Mouse (Mus musculus) hindbrain, embryonic 11.5 days (tissue): ENCODE results near the gene Ccnt2. TPM values are rescaled to one million over a fixed set of nuclear protein-coding genes. Genes with fewer than 3 reads are reported as not detected.

Experiments used
- ATAC-seq: fragments of 200-750 bp; cut with Nextera tagmentation; 2 replicates; pipeline ENCODE4 v1.8.0; 2017; ENCODE audit warnings: mild to moderate bottlenecking, moderate TSS enrichment, moderate library complexity; ENCODE audit not compliant: low FRiP score
- DNase-seq: peaks from one replicate; pipeline ENCODE4 v3.0.0-alpha.2; 2015; ENCODE audit warnings: low spot score
- H3K27ac ChIP-seq: fragments of 300-500 bp; sonication (generic); 2 replicates; pipeline ENCODE4 v1.5.1; 2014; ENCODE audit warnings: mild to moderate bottlenecking, low read depth, low read length
- H3K27me3 ChIP-seq: fragments of 300-500 bp; sonication (generic); 2 replicates; pipeline ENCODE4 v1.6.1; 2014; ENCODE audit warnings: mild to moderate bottlenecking, low read length, moderate library complexity, mixed read lengths; ENCODE audit not compliant: control insufficient read depth, insufficient read depth
- H3K36me3 ChIP-seq: fragments of 300-500 bp; sonication (generic); 2 replicates; pipeline ENCODE4 v1.6.1; 2014; ENCODE audit warnings: mild to moderate bottlenecking, low read length, moderate library complexity, mixed read lengths; ENCODE audit not compliant: control insufficient read depth, insufficient read depth
- H3K4me1 ChIP-seq: fragments of 300-500 bp; sonication (generic); replicated peaks from 2 replicates; pipeline ENCODE4 v1.6.1; 2014; ENCODE audit warnings: low read length, mixed read lengths; ENCODE audit not compliant: control insufficient read depth, insufficient read depth
- H3K4me2 ChIP-seq: fragments of 300-500 bp; sonication (generic); replicated peaks from 2 replicates; pipeline ENCODE4 v1.6.1; 2014; ENCODE audit warnings: mild to moderate bottlenecking, low read depth, low read length
- H3K4me3 ChIP-seq: fragments of 300-500 bp; sonication (generic); 2 replicates; pipeline ENCODE4 v1.5.1; 2014; ENCODE audit warnings: low read depth, low read length
- H3K9ac ChIP-seq: fragments of 300-500 bp; sonication (generic); 2 replicates; pipeline ENCODE4 v1.6.1; 2014; ENCODE audit warnings: low read depth, low read length
- H3K9me3 ChIP-seq: fragments of 300-500 bp; sonication (generic); 2 replicates; pipeline ENCODE4 v1.6.1; 2016; ENCODE audit warnings: low read length; ENCODE audit not compliant: control insufficient read depth
- WGBS: fragments of 180-500 bp; shearing (Covaris S2); extraction: QIAGEN DNeasy Blood & Tissue Kit; methylation state at CpG from one replicate; pipeline ENCODE4 v1.1.7; 2014; 5-methylcytosine and 5-hydroxymethylcytosine counted together
- polyA plus RNA-seq: library from polyadenylated mRNA; unstranded; fragments of >200 nt; fragmentation: Nextera tagmentation; extraction: Ambion mirVana; gene quantifications from 2 replicates; pipeline ENCODE4 v1.2.1, GENCODE M21; 2014

Gene Ccnt2
- polyA plus RNA-seq, 1 experiment from 2014 or later, result 123 TPM

DNA sequence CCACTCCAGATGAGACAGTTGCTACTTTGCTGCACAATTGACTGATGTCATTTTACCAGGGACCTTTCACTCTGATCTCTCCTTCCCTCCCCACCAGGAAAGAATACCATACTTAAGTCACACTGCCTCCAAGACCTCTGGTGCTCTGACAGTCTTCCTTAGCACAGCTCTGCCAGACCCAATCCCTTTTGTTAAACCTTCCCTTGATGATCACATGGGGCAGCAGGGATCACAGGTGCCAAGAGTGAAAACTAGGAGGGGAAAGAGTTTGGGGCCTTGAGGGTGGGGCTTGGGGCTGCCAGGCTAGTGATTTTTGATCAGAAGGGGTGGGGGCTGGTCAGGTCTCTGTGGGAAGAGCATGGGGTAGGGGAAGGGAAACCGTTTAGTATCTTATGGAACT, 22.8 kb downstream of the Ccnt2 start:
- no peak overlapping the region for H3K4me3 ChIP-seq
- 75% methylated on average over 1 of the region's 1 CpGs for WGBS
- H3K27ac ChIP-seq, result no peak overlapping the region
- no peak overlapping the region for H3K9ac ChIP-seq
- H3K9me3 ChIP-seq, result no peaks in the 10 kb centered on the region
- no peak overlapping the region for H3K4me2 ChIP-seq
- DNase-seq (no peak), ATAC-seq (no peak)
- H3K4me1 ChIP-seq, result no peaks in the 10 kb centered on the region
- no peaks in the 10 kb centered on the region for H3K36me3 ChIP-seq
- no peaks in the 10 kb centered on the region for H3K27me3 ChIP-seq

- no peak for DNase-seq
- 90% methylated on average over 8 of the region's 8 CpGs for WGBS
- Histone ChIP-seq H3K27ac (no peak overlapping the region), H3K4me1 (no peaks in the 10 kb centered on the region), H3K4me2 (no peak overlapping the region), H3K4me3 (no peak overlapping the region), H3K27me3 (no peaks in the 10 kb centered on the region), H3K9ac (no peak overlapping the region), H3K36me3 (peaks cover 4% of the 10 kb centered on the region), H3K9me3 (no peaks in the 10 kb centered on the region)
- no peak for ATAC-seq
Measured at GRCm38 (mm10) chr1:127802916-127803315, 29.0 kb downstream of the Ccnt2 start.

GRCm38 (mm10) chr1:127808671-127809070, 34.7 kb downstream of the Ccnt2 start:
- Histone ChIP-seq H3K27ac (no peak overlapping the region), H3K27me3 (no peaks in the 10 kb centered on the region), H3K4me1 (no peaks in the 10 kb centered on the region), H3K9ac (no peak overlapping the region), H3K36me3 (no peaks in the 10 kb centered on the region; the same call in 1 of the 2 replicates), H3K9me3 (no peaks in the 10 kb centered on the region), H3K4me3 (no peak overlapping the region), H3K4me2 (no peak overlapping the region)
- 95% methylated on average over 7 of the region's 7 CpGs for WGBS
- no peak for DNase-seq
- ATAC-seq, result no peak

- WGBS, result 68% methylated on average over 7 of the region's 7 CpGs
Measured at GRCm38 (mm10) chr1:127812929-127813328, 39.0 kb downstream of the Ccnt2 start.

DNA sequence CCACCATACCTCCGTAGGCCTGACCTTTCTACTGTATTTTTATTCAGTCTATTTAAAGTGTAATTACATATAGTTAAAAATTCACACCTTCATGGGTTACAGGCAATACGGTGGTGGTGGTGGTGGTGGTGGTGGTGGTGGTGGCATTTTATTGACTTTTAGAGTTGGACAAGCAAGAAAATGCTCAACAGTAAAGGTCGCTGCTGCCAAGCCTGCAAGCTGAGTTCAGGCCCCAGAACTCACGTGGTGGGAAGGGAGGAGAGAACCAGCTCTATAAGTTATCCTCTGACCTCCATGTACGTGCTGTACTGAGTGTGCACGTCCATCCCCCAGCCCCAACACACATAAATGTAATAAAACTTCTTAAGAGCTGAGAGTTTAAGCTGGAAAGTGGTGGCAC, 42.4 kb downstream of the Ccnt2 start:
- WGBS, result 86% methylated on average over 6 of the region's 6 CpGs
- Histone ChIP-seq H3K27me3 (no peaks in the 10 kb centered on the region), H3K4me2 (no peak overlapping the region), H3K4me1 (no peaks in the 10 kb centered on the region), H3K4me3 (no peak overlapping the region), H3K27ac (no peak overlapping the region), H3K36me3 (no peaks in the 10 kb centered on the region), H3K9me3 (no peaks in the 10 kb centered on the region), H3K9ac (no peak overlapping the region)
- no peak for ATAC-seq
- no peak for DNase-seq

More at GRCm38 (mm10) chr1:127812929-127813328, 39.0 kb downstream of the Ccnt2 start:
- no peaks in the 10 kb centered on the region for H3K9me3 ChIP-seq
- no peaks in the 10 kb centered on the region for H3K4me1 ChIP-seq
- no peak overlapping the region for H3K9ac ChIP-seq
- H3K36me3 ChIP-seq, result no peaks in the 10 kb centered on the region
- no peak overlapping the region for H3K4me2 ChIP-seq
- H3K27ac ChIP-seq, result no peak overlapping the region
- DNase-seq, result no peak
- no peak overlapping the region for H3K4me3 ChIP-seq
- no peak for ATAC-seq
- no peaks in the 10 kb centered on the region for H3K27me3 ChIP-seq

DNA sequence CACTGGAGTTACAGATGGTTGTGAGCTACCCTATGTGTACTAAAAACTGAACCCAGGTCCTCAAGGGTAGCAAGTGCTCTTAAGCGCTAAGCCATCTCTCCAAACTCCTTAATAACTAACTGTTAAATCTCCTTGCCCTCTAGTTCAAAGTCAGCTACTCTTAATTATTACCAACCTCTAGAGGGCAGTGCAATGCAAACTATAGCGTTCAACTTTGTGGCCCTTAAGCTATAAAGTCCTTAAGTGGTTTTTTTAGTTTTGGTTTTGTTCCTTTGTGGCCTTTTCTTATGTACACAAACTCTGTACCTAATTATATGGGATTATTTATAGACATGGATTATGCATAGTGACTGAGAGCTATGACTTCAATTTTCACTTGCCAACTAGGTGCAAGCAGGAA, 53.4 kb downstream of the Ccnt2 start:
- H3K9ac ChIP-seq, result no peak overlapping the region
- DNase-seq (peak; percentile 57), ATAC-seq (no peak)
- 28% methylated on average over 2 of the region's 2 CpGs for WGBS
- no peaks in the 10 kb centered on the region for H3K4me1 ChIP-seq
- H3K27ac ChIP-seq, result no peak overlapping the region
- no peak overlapping the region for H3K4me3 ChIP-seq
- no peaks in the 10 kb centered on the region for H3K9me3 ChIP-seq
- no peak overlapping the region for H3K4me2 ChIP-seq
- H3K27me3 ChIP-seq, result no peaks in the 10 kb centered on the region
- H3K36me3 ChIP-seq, result no peaks in the 10 kb centered on the region

DNA sequence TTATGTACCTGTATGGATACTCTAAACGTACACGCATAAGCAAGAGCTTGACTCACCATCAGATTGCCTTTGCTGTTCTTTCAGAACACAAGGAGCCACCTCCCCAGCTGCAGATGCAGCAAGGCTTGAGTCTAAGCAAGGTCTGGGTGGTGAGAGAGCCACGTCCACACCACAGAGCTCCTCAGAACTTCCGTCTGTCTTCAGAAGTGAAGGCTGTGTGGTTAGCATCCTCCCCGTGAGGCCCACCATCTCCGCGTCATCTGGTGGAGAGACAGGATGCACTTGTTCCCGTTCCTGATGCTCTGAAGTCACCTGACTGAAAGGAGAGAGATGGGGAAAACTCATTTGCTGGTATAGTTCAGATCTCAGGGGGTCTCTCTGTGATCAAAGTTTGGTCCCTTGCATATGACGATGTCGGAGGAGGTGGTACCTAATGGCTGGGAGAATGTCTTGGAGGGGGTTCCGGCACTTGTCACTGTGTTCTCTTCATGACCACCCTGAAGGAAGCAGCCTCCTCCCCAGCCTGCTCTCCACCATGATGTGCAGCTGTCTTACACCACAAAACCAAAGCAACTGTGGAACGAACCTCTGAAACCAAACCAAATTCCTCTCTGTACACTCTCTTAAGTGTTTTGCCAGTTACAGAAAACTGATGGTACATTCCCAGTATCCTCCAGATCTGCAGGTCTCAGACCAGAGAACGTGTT, 56.4 kb downstream of the Ccnt2 start:
- Histone ChIP-seq H3K27ac (no peak overlapping the region), H3K4me2 (no peak overlapping the region), H3K27me3 (no peaks in the 10 kb centered on the region), H3K36me3 (no peaks in the 10 kb centered on the region), H3K9ac (no peak overlapping the region), H3K9me3 (no peaks in the 10 kb centered on the region), H3K4me3 (no peak overlapping the region), H3K4me1 (no peaks in the 10 kb centered on the region)
- ATAC-seq (no peak), DNase-seq (no peak)
- 90% methylated on average over 13 of the region's 13 CpGs for WGBS

DNA sequence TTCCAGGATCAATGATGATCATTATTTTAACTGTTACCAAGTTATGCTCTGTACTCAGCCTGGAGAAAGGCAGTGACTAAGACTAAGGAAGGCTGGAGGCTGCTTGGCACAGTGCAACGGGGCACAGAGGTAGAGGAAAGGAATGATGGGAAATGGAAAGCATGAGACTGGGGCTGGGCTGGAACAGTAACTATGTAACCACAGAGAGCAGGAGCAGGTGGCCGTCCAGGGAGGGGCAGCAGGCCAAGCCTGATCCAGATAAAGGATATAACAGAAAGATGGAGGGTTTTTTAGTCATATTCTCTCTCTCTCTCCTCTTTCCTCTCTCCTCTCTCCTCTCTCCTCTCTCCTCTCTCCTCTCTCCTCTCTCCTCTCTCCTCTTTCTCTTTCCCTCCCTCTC, 59.8 kb downstream of the Ccnt2 start:
- Histone ChIP-seq H3K9ac (no peak overlapping the region), H3K36me3 (no peaks in the 10 kb centered on the region), H3K9me3 (no peaks in the 10 kb centered on the region), H3K4me2 (no peak overlapping the region), H3K4me3 (no peak overlapping the region), H3K27me3 (no peaks in the 10 kb centered on the region), H3K27ac (no peak overlapping the region), H3K4me1 (no peaks in the 10 kb centered on the region)
- ATAC-seq (no peak), DNase-seq (no peak)
- WGBS, result 64% methylated on average over 2 of the region's 2 CpGs

GRCm38 (mm10) chr1:127834202-127834601, 60.2 kb downstream of the Ccnt2 start:
- 74% methylated on average over 4 of the region's 4 CpGs for WGBS
- H3K36me3 ChIP-seq, result no peaks in the 10 kb centered on the region
- no peaks in the 10 kb centered on the region for H3K9me3 ChIP-seq
- DNase-seq, result no peak
- ATAC-seq, result no peak
- H3K27ac ChIP-seq, result no peak overlapping the region
- H3K9ac ChIP-seq, result no peak overlapping the region
- no peak overlapping the region for H3K4me3 ChIP-seq
- no peak overlapping the region for H3K4me2 ChIP-seq
- H3K27me3 ChIP-seq, result no peaks in the 10 kb centered on the region
- H3K4me1 ChIP-seq, result no peaks in the 10 kb centered on the region
